Mouse (Mus musculus) lung, adult 2 months (tissue): ENCODE data around the gene Mrps24. TPM values are rescaled to one million over a fixed set of nuclear protein-coding genes. Genes with fewer than 3 reads are reported as not detected.

Source experiments
- DNase-seq: peaks from one replicate; pipeline ENCODE4 v3.0.0; 2022
- H3K4me1 ChIP-seq: fragments of 200-500 bp; 2 replicates; pipeline ENCODE4 v1.6.1; 2011; ENCODE audit warnings: low read length; ENCODE audit not compliant: control insufficient read depth, insufficient read depth
- H3K4me3 ChIP-seq: fragments of 200-500 bp; replicated peaks from 2 replicates; pipeline ENCODE3; 2011; ENCODE audit warnings: low read depth, mild to moderate bottlenecking, control low read depth, low read length; ENCODE audit errors: extremely low read depth
- CTCF ChIP-seq: fragments of 200-500 bp; IDR thresholded peaks from 2 replicates; pipeline ENCODE4 v1.5.1; 2011; ENCODE audit warnings: mild to moderate bottlenecking, low read length, control low read depth; ENCODE audit not compliant: insufficient read depth
- POLR2A ChIP-seq: fragments of 200-500 bp; IDR thresholded peaks from 2 replicates; pipeline ENCODE4 v1.6.1; 2011; ENCODE audit warnings: low read depth, mild to moderate bottlenecking, control low read depth, low read length, borderline replicate concordance; ENCODE audit errors: extremely low read depth
- WGBS: fragments of 180-500 bp; shearing (Covaris S2); methylation state at CpG from one replicate; pipeline ENCODE4 v1.1.7; 2018; 5-methylcytosine and 5-hydroxymethylcytosine counted together
- polyA plus RNA-seq: library from polyadenylated mRNA; depleted of rRNA; stranded (reverse); fragments of >200 nt; gene quantifications from 2 replicates; pipeline ENCODE4 v1.2.3, GENCODE M21; 2012; rRNA removed

Gene Mrps24
- 130 and 199 TPM in 2 replicates for polyA plus RNA-seq

GRCm38 (mm10) chr11:5715630-5716105, at the start of gene Mrps24:
Mrps24 (minus strand) TSS chr11:5715680.
- 89% methylated on average over 14 of the region's 14 CpGs for WGBS
- H3K4me1 ChIP-seq = no peaks in the 10 kb centered on the region
- no peak for DNase-seq
- TF ChIP-seq POLR2A (no peak), CTCF (no peak)
- H3K4me3 ChIP-seq = no peak within 1 kb of the TSS

GRCm38 (mm10) chr11:5762633-5762982, 47.1 kb upstream of the Mrps24 start:
- peaks cover 2% of the 10 kb centered on the region for H3K4me1 ChIP-seq
- WGBS = 9% methylated on average over 6 of the region's 6 CpGs

GRCm38 (mm10) chr11:5761820-5762632, 46.5 kb upstream of the Mrps24 start, which contains the start of gene Urgcp:
Urgcp (minus strand) TSS chr11:5762376.
- under 1% methylated on average over 68 of the region's 68 CpGs for WGBS
- TF ChIP-seq CTCF (no peak), POLR2A (peak; percentile 84)
- H3K4me1 ChIP-seq = peaks cover 2% of the 10 kb centered on the region
- H3K4me3 ChIP-seq = peak within 1 kb of the TSS; percentile 91
- peak; percentile 96 for DNase-seq

More at GRCm38 (mm10) chr11:5762633-5762982, 47.1 kb upstream of the Mrps24 start:
- DNase-seq = no peak
- H3K4me3 ChIP-seq = peak overlapping the region; percentile 91
- TF ChIP-seq CTCF = no peak
- TF ChIP-seq POLR2A = no peak

- 96% methylated on average over 2 of the region's 2 CpGs for WGBS
- Histone ChIP-seq H3K4me3 (no peak overlapping the region), H3K4me1 (no peaks in the 10 kb centered on the region)
- TF ChIP-seq CTCF = no peak
- TF ChIP-seq POLR2A = no peak
- DNase-seq = no peak
Observed at GRCm38 (mm10) chr11:5753755-5754154, 38.3 kb upstream of the Mrps24 start.

- WGBS = 81% methylated on average over 2 of the region's 2 CpGs
- no peak for DNase-seq
- TF ChIP-seq CTCF (no peak), POLR2A (no peak)
- Histone ChIP-seq H3K4me1 (peaks cover 2% of the 10 kb centered on the region; the same call in 1 of the 2 replicates), H3K4me3 (no peak overlapping the region)
Observed at GRCm38 (mm10) chr11:5744951-5745350, 29.5 kb upstream of the Mrps24 start.

GRCm38 (mm10) chr11:5742106-5742505, 26.6 kb upstream of the Mrps24 start:
- no peak for DNase-seq
- WGBS = 64% methylated on average over 7 of the region's 7 CpGs
- no peak overlapping the region for H3K4me3 ChIP-seq
- TF ChIP-seq CTCF (peak; percentile 35), POLR2A (no peak)
- H3K4me1 ChIP-seq = peaks cover 6% of the 10 kb centered on the region

- peak; percentile 81 for DNase-seq
- no peak for TF ChIP-seq CTCF
- TF ChIP-seq POLR2A = peak; percentile 74; the same call in 1 of the 2 replicates
- WGBS = under 1% methylated on average over 45 of the region's 50 CpGs
- Histone ChIP-seq H3K4me1 (peaks cover 6% of the 10 kb centered on the region), H3K4me3 (peak overlapping the region; percentile 78)
Observed at GRCm38 (mm10) chr11:5740965-5741627, 25.6 kb upstream of the Mrps24 start.

- DNase-seq = no peak
- Histone ChIP-seq H3K4me1 (peaks cover 6% of the 10 kb centered on the region), H3K4me3 (peak overlapping the region; percentile 78)
- TF ChIP-seq CTCF = no peak
- TF ChIP-seq POLR2A = no peak
- WGBS = under 1% methylated on average over 26 of the region's 26 CpGs
Observed at GRCm38 (mm10) chr11:5740599-5740964, 25.1 kb upstream of the Mrps24 start.

- Histone ChIP-seq H3K4me3 (no peak overlapping the region), H3K4me1 (peaks cover 6% of the 10 kb centered on the region)
- TF ChIP-seq CTCF (no peak), POLR2A (no peak)
- WGBS = 29% methylated on average over 3 of the region's 3 CpGs
- DNase-seq = no peak
Observed at GRCm38 (mm10) chr11:5739846-5740245, 24.4 kb upstream of the Mrps24 start.
